Mouse (Mus musculus) ES-E14 (cell line): ENCODE data around the gene Agap1.

Experiments
- CHD2 ChIP-seq: IDR thresholded peaks from 2 replicates; pipeline ENCODE4 v1.6.1; 2014; ENCODE audit warnings: mild to moderate bottlenecking, low read depth, low read length, inconsistent platforms
- HCFC1 ChIP-seq: IDR thresholded peaks from 2 replicates; pipeline ENCODE4 v1.6.1; 2012; ENCODE audit warnings: low read length, inconsistent platforms, borderline replicate concordance; ENCODE audit not compliant: insufficient read depth

GRCm38 (mm10) chr1:89902236-89902635 lies 447.6 kb downstream of the Agap1 start:
- TF ChIP-seq HCFC1 (no peak), CHD2 (no peak)
